Mouse (Mus musculus): ENCODE data around the gene Nt5c1b. TPM values are rescaled to one million over a fixed set of nuclear protein-coding genes. Genes with fewer than 3 reads are reported as not detected.

The Nt5c1b gene
- not detected in 2 replicates for polyA plus RNA-seq (2012; rRNA removed)

- no peak for DNase-seq (ENCODE audit: extremely low spot score in 1 of 2, low spot score in 1 of 2)
Measured at GRCm38 (mm10) chr12:10369673-10370072, at the start of gene Nt5c1b. Gene Nt5c1b, plus strand, starts transcription at chr12:10369973.

GRCm38 (mm10) chr12:10327651-10328050 lies 42.1 kb upstream of the Nt5c1b start:
- DNase-seq (ENCODE audit: extremely low spot score in 1 of 2, low spot score in 1 of 2), result no peak

GRCm38 (mm10) chr12:10329460-10329859 lies 40.3 kb upstream of the Nt5c1b start:
- DNase-seq (ENCODE audit: extremely low spot score in 1 of 2, low spot score in 1 of 2), result no peak

GRCm38 (mm10) chr12:10340604-10341003 lies 29.2 kb upstream of the Nt5c1b start:
- no peak for DNase-seq (ENCODE audit: extremely low spot score in 1 of 2, low spot score in 1 of 2)

GRCm38 (mm10) chr12:10350706-10351105 lies 19.1 kb upstream of the Nt5c1b start:
- no peak for DNase-seq (ENCODE audit: extremely low spot score in 1 of 2, low spot score in 1 of 2)

GRCm38 (mm10) chr12:10357756-10358155 lies 12.0 kb upstream of the Nt5c1b start:
- DNase-seq (ENCODE audit: extremely low spot score in 1 of 2, low spot score in 1 of 2), result no peak

- peak; percentile 92 to 98 for DNase-seq (ENCODE audit: extremely low spot score in 1 of 2, low spot score in 1 of 2)
Measured at GRCm38 (mm10) chr12:10390671-10391441, 21.1 kb downstream of the Nt5c1b start, which contains the start of gene Rdh14. Gene Rdh14, plus strand, starts transcription at chr12:10390772.

GRCm38 (mm10) chr12:10400788-10401187 lies 31.0 kb downstream of the Nt5c1b start:
- peak in 1 of 2 experiments; percentile 30 for DNase-seq (ENCODE audit: extremely low spot score in 1 of 2, low spot score in 1 of 2)

- no peak for DNase-seq (ENCODE audit: extremely low spot score in 1 of 2, low spot score in 1 of 2)
Measured at GRCm38 (mm10) chr12:10402421-10403115, 32.8 kb downstream of the Nt5c1b start.

GRCm38 (mm10) chr12:10410511-10411179 lies 40.9 kb downstream of the Nt5c1b start:
- DNase-seq (ENCODE audit: extremely low spot score in 1 of 2, low spot score in 1 of 2), result no peak

- no peak for DNase-seq (ENCODE audit: extremely low spot score in 1 of 2, low spot score in 1 of 2)
Measured at GRCm38 (mm10) chr12:10411453-10411852, 41.7 kb downstream of the Nt5c1b start.

- DNase-seq (ENCODE audit: extremely low spot score in 1 of 2, low spot score in 1 of 2), result no peak
Measured at GRCm38 (mm10) chr12:10422347-10422746, 52.6 kb downstream of the Nt5c1b start.

- no peak for DNase-seq (ENCODE audit: extremely low spot score in 1 of 2, low spot score in 1 of 2)
Measured at GRCm38 (mm10) chr12:10425982-10426863, 56.5 kb downstream of the Nt5c1b start.

- no peak for DNase-seq (ENCODE audit: extremely low spot score in 1 of 2, low spot score in 1 of 2)
Measured at GRCm38 (mm10) chr12:10430999-10431398, 61.2 kb downstream of the Nt5c1b start.

- peak; percentile 42 to 92 for DNase-seq (ENCODE audit: extremely low spot score in 1 of 2, low spot score in 1 of 2)
Measured at GRCm38 (mm10) chr12:10438054-10439001, 68.6 kb downstream of the Nt5c1b start.

All from frontal cortex, adult 2 months (tissue).